8 mouse cellular contexts compared by ENCODE assay signal in genomic region chr9:54438246-54438645, GRCm38 (mm10).
DNase-seq lines count a peak whose midpoint lies in the region; ATAC-seq and TF ChIP-seq lines count a peak whose summit lies in the region.

No protein-coding gene starts in this region.

- H3K27ac ChIP-seq in heart, postnatal 0 days (ENCODE audit: low read depth): no peak overlapping the region
- no peak overlapping the region for H3K27ac ChIP-seq in embryonic facial prominence, embryonic 10.5 days (replicated peaks)
- H3K27ac ChIP-seq in intestine, embryonic 15.5 days: no peak overlapping the region

- peak; percentile 41 for DNase-seq in heart, postnatal 0 days (ENCODE audit: low spot score)
- no peak for DNase-seq in heart, postnatal 25 days (ENCODE audit: low spot score)
- DNase-seq in 416B (ENCODE audit: low read depth) (peak; percentile 43), adipocyte (ENCODE audit: low spot score) (peak; percentile 42)
- DNase-seq in embryonic facial prominence, embryonic 10.5 days (ENCODE audit: low spot score): peak; percentile 65
- peak; percentile 36 for DNase-seq in kidney, adult 9 months

- no peaks in the 10 kb centered on the region for H3K4me1 ChIP-seq in heart, postnatal 0 days (ENCODE audit: control insufficient read depth, insufficient read depth)
- no peaks in the 10 kb centered on the region for H3K4me1 ChIP-seq in embryonic facial prominence, embryonic 10.5 days
- no peaks in the 10 kb centered on the region for H3K4me1 ChIP-seq in intestine, embryonic 15.5 days (replicated peaks)

- WGBS in heart, postnatal 0 days: 32% methylated on average over 2 of the region's 2 CpGs
- WGBS in embryonic facial prominence, embryonic 10.5 days: 22% methylated on average over 2 of the region's 2 CpGs
- WGBS in intestine, embryonic 15.5 days: 36% methylated on average over 2 of the region's 2 CpGs

- no peak overlapping the region for H3K4me2 ChIP-seq in heart, postnatal 0 days (ENCODE audit: low read depth, low read length)
- no peak overlapping the region for H3K4me2 ChIP-seq in intestine, embryonic 15.5 days (replicated peaks)

- H3K4me3 ChIP-seq in heart, postnatal 0 days (ENCODE audit: low read depth, low read length): no peak overlapping the region
- no peak overlapping the region for H3K4me3 ChIP-seq in embryonic facial prominence, embryonic 10.5 days
- no peak overlapping the region for H3K4me3 ChIP-seq in intestine, embryonic 15.5 days (replicated peaks)

- TF ChIP-seq EP300 in heart, postnatal 0 days (IDR thresholded peaks at IDR 0.05; ENCODE audit: low read depth): no peak

- H3K9ac ChIP-seq in heart, postnatal 0 days (replicated peaks; ENCODE audit: low read depth, low read length): no peak overlapping the region
- H3K9ac ChIP-seq in intestine, embryonic 15.5 days: no peak overlapping the region

- H3K9me3 ChIP-seq in heart, postnatal 0 days (replicated peaks; ENCODE audit: control insufficient read depth, low read length): no peaks in the 10 kb centered on the region
- no peaks in the 10 kb centered on the region for H3K9me3 ChIP-seq in embryonic facial prominence, embryonic 10.5 days
- no peaks in the 10 kb centered on the region for H3K9me3 ChIP-seq in intestine, embryonic 15.5 days

- no peaks in the 10 kb centered on the region for H3K27me3 ChIP-seq in heart, postnatal 0 days (ENCODE audit: control insufficient read depth, insufficient read depth, low read length)
- H3K27me3 ChIP-seq in embryonic facial prominence, embryonic 10.5 days (replicated peaks; ENCODE audit: low read depth, poor library complexity, severe bottlenecking): no peaks in the 10 kb centered on the region
- H3K27me3 ChIP-seq in intestine, embryonic 15.5 days (replicated peaks): no peaks in the 10 kb centered on the region

- peak; percentile 64 for TF ChIP-seq CTCF in heart, postnatal 0 days (IDR thresholded peaks at IDR 0.05; ENCODE audit: low read depth)

- no peaks in the 10 kb centered on the region for H3K36me3 ChIP-seq in heart, postnatal 0 days (replicated peaks; ENCODE audit: control insufficient read depth, insufficient read depth, low read length)
- no peaks in the 10 kb centered on the region for H3K36me3 ChIP-seq in embryonic facial prominence, embryonic 10.5 days (replicated peaks)
- no peaks in the 10 kb centered on the region for H3K36me3 ChIP-seq in intestine, embryonic 15.5 days

- no peak for ATAC-seq in heart, postnatal 0 days (ENCODE audit: insufficient read depth, low read depth)
- peak; percentile 74; the same call in 1 of the 2 replicates for ATAC-seq in megakaryocyte, adult 5-6 weeks (ENCODE audit: poor library complexity, severe bottlenecking)
- ATAC-seq in intestine, embryonic 15.5 days: no peak

- intact Hi-C loops in heart, postnatal 25 days (cut with DNase I): loop anchor here (2.0 kb wide), 2 partner anchors 111 to 239 kb away; no protein-coding TSS in a partner anchor
